Mouse (Mus musculus) forebrain, embryonic 14.5 days (tissue): ENCODE data around the gene Comt. TPM values are rescaled to one million over a fixed set of nuclear protein-coding genes. Genes with fewer than 3 reads are reported as not detected.

Source experiments
- ATAC-seq: fragments of 200-750 bp; cut with Nextera tagmentation; 2 replicates; pipeline ENCODE4 v1.8.0; 2017; ENCODE audit warnings: mild to moderate bottlenecking, moderate library complexity
- DNase-seq: peaks from one replicate; pipeline ENCODE4 v3.0.0-alpha.2; 2015; ENCODE audit warnings: low spot score
- H3K27ac ChIP-seq: fragments of 300-500 bp; sonication (generic); 2 replicates; pipeline ENCODE4 v1.5.1; 2014; ENCODE audit warnings: low read depth, mild to moderate bottlenecking, control low read depth, low read length, moderate library complexity
- H3K27me3 ChIP-seq: fragments of 300-500 bp; sonication (generic); replicated peaks from 2 replicates; pipeline ENCODE4 v1.6.1; 2014; ENCODE audit warnings: low read length, control low read depth, mixed read lengths; ENCODE audit not compliant: control insufficient read depth, insufficient read depth
- H3K36me3 ChIP-seq: fragments of 300-500 bp; sonication (generic); 2 replicates; pipeline ENCODE4 v1.6.1; 2014; ENCODE audit warnings: low read length, control low read depth; ENCODE audit not compliant: control insufficient read depth, insufficient read depth
- H3K4me1 ChIP-seq: fragments of 300-500 bp; sonication (generic); 2 replicates; pipeline ENCODE4 v1.6.1; 2014; ENCODE audit warnings: antibody characterized with exemption, low read length, control low read depth; ENCODE audit not compliant: control insufficient read depth, insufficient read depth
- H3K4me2 ChIP-seq: fragments of 300-500 bp; sonication (generic); 2 replicates; pipeline ENCODE4 v1.6.1; 2014; ENCODE audit warnings: mild to moderate bottlenecking, control low read depth, low read length
- H3K4me3 ChIP-seq: fragments of 300-500 bp; sonication (generic); 2 replicates; pipeline ENCODE4 v1.5.1; 2014; ENCODE audit warnings: low read depth, low read length, control low read depth
- H3K9ac ChIP-seq: fragments of 300-500 bp; sonication (generic); 2 replicates; pipeline ENCODE4 v1.6.1; 2014; ENCODE audit warnings: mild to moderate bottlenecking, low read length, control low read depth, moderate library complexity
- H3K9me3 ChIP-seq: fragments of 300-500 bp; sonication (generic); replicated peaks from 2 replicates; pipeline ENCODE4 v1.6.1; 2016; ENCODE audit warnings: low read length, control low read depth, mixed read lengths; ENCODE audit not compliant: control insufficient read depth
- WGBS: fragments of 180-500 bp; shearing (Covaris S2); extraction: QIAGEN DNeasy Blood & Tissue Kit; methylation state at CpG from one replicate; pipeline ENCODE4 v1.1.7; 2014; 5-methylcytosine and 5-hydroxymethylcytosine counted together
- polyA plus RNA-seq: library from polyadenylated mRNA; unstranded; fragments of >200 nt; fragmentation: Nextera tagmentation; extraction: Ambion mirVana; gene quantifications from 2 replicates; pipeline ENCODE4 v1.2.1, GENCODE M21; 2014

Comt gene
- polyA plus RNA-seq, 1 experiment from 2014 or later: 54.6 TPM

- Histone ChIP-seq H3K9ac (no peak overlapping the region), H3K4me3 (no peak overlapping the region), H3K4me1 (peaks cover 36% of the 10 kb centered on the region), H3K9me3 (no peaks in the 10 kb centered on the region), H3K27me3 (no peaks in the 10 kb centered on the region), H3K4me2 (no peak overlapping the region), H3K36me3 (no peaks in the 10 kb centered on the region), H3K27ac (no peak overlapping the region)
- DNase-seq (no peak), ATAC-seq (no peak)
- WGBS: 15% methylated on average over 3 of the region's 3 CpGs
These were observed 49.4 kb downstream of the Comt start for GRCm38 (mm10) chr16:18377203-18377602.

- no peak for ATAC-seq
- Histone ChIP-seq H3K4me1 (peaks cover 28% of the 10 kb centered on the region), H3K4me3 (no peak overlapping the region), H3K9ac (no peak overlapping the region), H3K9me3 (no peaks in the 10 kb centered on the region), H3K27ac (no peak overlapping the region), H3K36me3 (no peaks in the 10 kb centered on the region), H3K27me3 (no peaks in the 10 kb centered on the region), H3K4me2 (no peak overlapping the region)
- no peak for DNase-seq
- WGBS: 80% methylated on average over 7 of the region's 7 CpGs
These were observed 50.2 kb downstream of the Comt start for GRCm38 (mm10) chr16:18376297-18376954.

GRCm38 (mm10) chr16:18373632-18374031, 53.0 kb downstream of the Comt start:
- Histone ChIP-seq H3K36me3 (no peaks in the 10 kb centered on the region), H3K9ac (no peak overlapping the region), H3K27me3 (no peaks in the 10 kb centered on the region), H3K9me3 (no peaks in the 10 kb centered on the region), H3K4me1 (0 out of 2 replicates have a peak, but pooled peaks cover 5% of the 10 kb centered on the region), H3K4me3 (no peak overlapping the region), H3K4me2 (no peak overlapping the region), H3K27ac (no peak overlapping the region)
- WGBS: 93% methylated on average over 4 of the region's 4 CpGs
- DNase-seq (no peak), ATAC-seq (no peak)

GRCm38 (mm10) chr16:18370197-18370596, 56.5 kb downstream of the Comt start:
- Histone ChIP-seq H3K36me3 (no peaks in the 10 kb centered on the region), H3K27ac (no peak overlapping the region), H3K4me1 (no peaks in the 10 kb centered on the region), H3K4me2 (no peak overlapping the region), H3K9ac (no peak overlapping the region), H3K4me3 (no peak overlapping the region), H3K27me3 (no peaks in the 10 kb centered on the region), H3K9me3 (no peaks in the 10 kb centered on the region)
- WGBS: 97% methylated on average over 3 of the region's 3 CpGs
- no peak for ATAC-seq
- DNase-seq: no peak

GRCm38 (mm10) chr16:18366849-18367248, 59.8 kb downstream of the Comt start:
- no peak for DNase-seq
- ATAC-seq: no peak
- H3K4me2 ChIP-seq: no peak overlapping the region
- H3K27me3 ChIP-seq: no peaks in the 10 kb centered on the region
- H3K36me3 ChIP-seq: 0 out of 2 replicates have a peak, but pooled peaks cover 4% of the 10 kb centered on the region
- H3K4me3 ChIP-seq: no peak overlapping the region
- 96% methylated on average over 4 of the region's 4 CpGs for WGBS
- H3K9ac ChIP-seq: no peak overlapping the region
- H3K27ac ChIP-seq: no peak overlapping the region
- no peaks in the 10 kb centered on the region for H3K9me3 ChIP-seq
- no peaks in the 10 kb centered on the region for H3K4me1 ChIP-seq

- 92% methylated on average over 8 of the region's 8 CpGs for WGBS
- Histone ChIP-seq H3K4me2 (no peak overlapping the region), H3K4me3 (no peak overlapping the region), H3K27me3 (no peaks in the 10 kb centered on the region), H3K9ac (no peak overlapping the region), H3K4me1 (no peaks in the 10 kb centered on the region), H3K27ac (no peak overlapping the region), H3K9me3 (no peaks in the 10 kb centered on the region), H3K36me3 (0 out of 2 replicates have a peak, but pooled peaks cover 4% of the 10 kb centered on the region)
- ATAC-seq: no peak
- no peak for DNase-seq
These were observed 63.7 kb downstream of the Comt start for GRCm38 (mm10) chr16:18362948-18363347.

GRCm38 (mm10) chr16:18360151-18360805, 66.4 kb downstream of the Comt start:
- ATAC-seq: no peak
- H3K9me3 ChIP-seq: no peaks in the 10 kb centered on the region

GRCm38 (mm10) chr16:18357977-18358376, 68.7 kb downstream of the Comt start:
- Histone ChIP-seq H3K9me3 (no peaks in the 10 kb centered on the region), H3K4me1 (no peaks in the 10 kb centered on the region), H3K27ac (no peak overlapping the region), H3K4me2 (no peak overlapping the region), H3K36me3 (peaks cover 5% of the 10 kb centered on the region; the same call in 1 of the 2 replicates), H3K9ac (no peak overlapping the region), H3K27me3 (no peaks in the 10 kb centered on the region), H3K4me3 (no peak overlapping the region)
- WGBS: 87% methylated on average over 6 of the region's 6 CpGs
- DNase-seq: no peak
- ATAC-seq: no peak

More at GRCm38 (mm10) chr16:18360151-18360805, 66.4 kb downstream of the Comt start:
- Histone ChIP-seq H3K27me3 (no peaks in the 10 kb centered on the region), H3K4me3 (no peak overlapping the region), H3K4me1 (no peaks in the 10 kb centered on the region), H3K36me3 (0 out of 2 replicates have a peak, but pooled peaks cover 4% of the 10 kb centered on the region), H3K27ac (no peak overlapping the region), H3K9ac (no peak overlapping the region), H3K4me2 (no peak overlapping the region)
- DNase-seq: no peak
- WGBS: 73% methylated on average over 6 of the region's 6 CpGs

- Histone ChIP-seq H3K36me3 (peaks cover 5% of the 10 kb centered on the region; the same call in 1 of the 2 replicates), H3K9ac (no peak overlapping the region), H3K4me3 (no peak overlapping the region), H3K27ac (no peak overlapping the region), H3K4me1 (no peaks in the 10 kb centered on the region), H3K4me2 (no peak overlapping the region), H3K27me3 (no peaks in the 10 kb centered on the region), H3K9me3 (no peaks in the 10 kb centered on the region)
- no peak for DNase-seq
- WGBS: 92% methylated on average over 1 of the region's 1 CpGs
- no peak for ATAC-seq
These were observed 69.7 kb downstream of the Comt start for GRCm38 (mm10) chr16:18356961-18357360.
